10 mouse cellular contexts compared by ENCODE assay signal in the genomic region with DNA sequence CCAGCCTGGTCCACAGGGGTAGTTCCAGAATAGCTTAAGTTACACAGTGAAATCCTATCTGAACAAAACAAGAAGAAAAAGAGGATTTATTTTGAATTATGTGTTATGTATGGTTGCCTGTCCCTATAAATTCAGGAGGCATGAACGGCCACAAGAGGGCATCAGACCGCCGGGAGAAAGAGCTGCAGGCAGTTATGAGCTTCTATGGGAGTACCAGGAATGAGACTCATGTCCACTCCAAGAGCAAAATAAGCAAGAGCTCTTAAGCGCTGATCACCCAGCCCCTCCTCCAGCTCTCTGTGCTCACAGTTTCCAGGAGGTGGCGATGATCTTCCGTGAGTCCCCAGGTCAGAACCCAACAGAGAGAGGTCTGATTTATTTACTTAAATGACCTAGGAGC. TPM values are rescaled to one million over a fixed set of nuclear protein-coding genes. Genes with fewer than 3 reads are reported as not detected.
DNase-seq lines count a peak whose midpoint lies in the region; ATAC-seq and TF ChIP-seq lines count a peak whose summit lies in the region.
"Had no signal": no experiment of that assay in that cellular context is flagged by ENCODE, and none has a peak within 500 bp of the region (broad histone marks: within the 10 kb centered on the region; RNA-seq: fewer than 3 reads in every experiment).

No protein-coding gene starts in this region.

- no peaks in the 10 kb centered on the region for H3K9me3 ChIP-seq in kidney, embryonic 15.5 days (replicated peaks)
- H3K9me3 ChIP-seq: embryonic facial prominence, embryonic 13.5 days; limb, embryonic 13.5 days had no signal

- peak; percentile 56; the same call in 1 of the 2 replicates for TF ChIP-seq CTCF in olfactory bulb, adult 2 months (IDR thresholded peaks at IDR 0.05; ENCODE audit: insufficient read depth, low read depth, low read length)

- DNase-seq in kidney, adult 11 months = peak; percentile 73
- peak; percentile 77 for DNase-seq in CD4-positive helper T cell, adult 2 months (ENCODE audit: low read depth, low spot score)
- peak; percentile 59 for DNase-seq in adipocyte (ENCODE audit: low spot score)
- DNase-seq in embryo, embryonic 9.5 days (ENCODE audit: extremely low spot score) = peak; percentile 71
- peak; percentile 86 to 87 for DNase-seq in kidney, postnatal 4 days

- H3K4me1 ChIP-seq in kidney, embryonic 15.5 days = no peaks in the 10 kb centered on the region
- peaks cover 6% of the 10 kb centered on the region for H3K4me1 ChIP-seq in olfactory bulb, adult 2 months (ENCODE audit: control insufficient read depth, insufficient read depth, low read length)
- H3K4me1 ChIP-seq: embryonic facial prominence, embryonic 13.5 days had no signal

- 5% methylated on average over 6 of the region's 6 CpGs for WGBS in kidney, embryonic 15.5 days
- WGBS in olfactory bulb, adult 2 months = 3% methylated on average over 6 of the region's 6 CpGs

- H3K27me3 ChIP-seq in kidney, embryonic 15.5 days = no peaks in the 10 kb centered on the region
- H3K27me3 ChIP-seq: embryonic facial prominence, embryonic 13.5 days; limb, embryonic 13.5 days had no signal

- H3K9ac ChIP-seq in kidney, embryonic 15.5 days = no peak overlapping the region
- H3K9ac ChIP-seq: embryonic facial prominence, embryonic 13.5 days; limb, embryonic 13.5 days had no signal

- no peaks in the 10 kb centered on the region for H3K36me3 ChIP-seq in kidney, embryonic 15.5 days
- H3K36me3 ChIP-seq: embryonic facial prominence, embryonic 13.5 days; limb, embryonic 13.5 days had no signal

- no peak for ATAC-seq in kidney, embryonic 15.5 days (replicated peaks; ENCODE audit: low FRiP score)
- ATAC-seq in megakaryocyte-erythroid progenitor cell, adult 5-6 weeks (replicated peaks; ENCODE audit: low FRiP score, low TSS enrichment, poor library complexity, severe bottlenecking) = no peak

- no peak overlapping the region for H3K4me3 ChIP-seq in kidney, embryonic 15.5 days (replicated peaks)
- H3K4me3 ChIP-seq in olfactory bulb, adult 2 months (ENCODE audit: insufficient read depth, low read depth, low read length) = no peak overlapping the region
- H3K4me3 ChIP-seq: embryonic facial prominence, embryonic 13.5 days; limb, embryonic 13.5 days had no signal

- H3K27ac ChIP-seq in kidney, embryonic 15.5 days = no peak overlapping the region
- no peak overlapping the region for H3K27ac ChIP-seq in olfactory bulb, adult 2 months (ENCODE audit: insufficient read depth, low read depth, low read length)
- H3K27ac ChIP-seq: embryonic facial prominence, embryonic 13.5 days; limb, embryonic 13.5 days had no signal

- H3K4me2 ChIP-seq in kidney, embryonic 15.5 days = no peak overlapping the region
- H3K4me2 ChIP-seq: embryonic facial prominence, embryonic 13.5 days; limb, embryonic 13.5 days had no signal

- TF ChIP-seq POLR2A in olfactory bulb, adult 2 months (IDR thresholded peaks at IDR 0.05; ENCODE audit: insufficient read depth, low read depth, low read length) = no peak

RNA-seq across cellular contexts. Expression of a gene that starts 15.3 kb away (rescaled TPM):
- 4.3 and 5.1 TPM in 2 replicates for polyA plus RNA-seq in kidney, embryonic 15.5 days (2015; fragmentation: Nextera tagmentation; extraction: Ambion mirVana)
- not detected in 2 replicates for polyA plus RNA-seq in olfactory bulb, adult 2 months (2012; ENCODE audit: insufficient read depth, insufficient read length, low replicate concordance, missing spikeins)
- 2.6 and 2.9 TPM in 2 replicates for total RNA-seq in megakaryocyte-erythroid progenitor cell, adult 5-6 weeks (2014; fragmentation: Nextera tagmentation)
- total RNA-seq in megakaryocyte-erythroid progenitor cell, adult 5-6 weeks (2017) = 0.61 and 2.6 TPM in 2 replicates

RNA-seq across cellular contexts. Expression of a gene that starts 18.4 kb away (rescaled TPM):
- 2.8 and 3.9 TPM in 2 replicates for polyA plus RNA-seq in kidney, embryonic 15.5 days (2015; fragmentation: Nextera tagmentation; extraction: Ambion mirVana)
- 69.4 and 106 TPM in 2 replicates for polyA plus RNA-seq in olfactory bulb, adult 2 months (2012; ENCODE audit: insufficient read depth, insufficient read length, low replicate concordance, missing spikeins)
- total RNA-seq in megakaryocyte-erythroid progenitor cell, adult 5-6 weeks (2014; fragmentation: Nextera tagmentation) = 5.4 and 6.1 TPM in 2 replicates
- total RNA-seq in megakaryocyte-erythroid progenitor cell, adult 5-6 weeks (2017) = 4.8 and 5.4 TPM in 2 replicates

RNA-seq across cellular contexts. Expression of a gene that starts 40.8 kb away (rescaled TPM):
- polyA plus RNA-seq in kidney, embryonic 15.5 days (2015; fragmentation: Nextera tagmentation; extraction: Ambion mirVana) = 41.2 and 42.7 TPM in 2 replicates
- not detected in 2 replicates for polyA plus RNA-seq in olfactory bulb, adult 2 months (2012; ENCODE audit: insufficient read depth, insufficient read length, low replicate concordance, missing spikeins)
- 10.1 TPM in 1 of 2 replicates, not detected in the other for total RNA-seq in megakaryocyte-erythroid progenitor cell, adult 5-6 weeks (2014; fragmentation: Nextera tagmentation)
- 15.9 TPM in 1 of 2 replicates, not detected in the other for total RNA-seq in megakaryocyte-erythroid progenitor cell, adult 5-6 weeks (2017)

RNA-seq across cellular contexts. Expression of a gene that starts 55.5 kb away (rescaled TPM):
- polyA plus RNA-seq in kidney, embryonic 15.5 days (2015; fragmentation: Nextera tagmentation; extraction: Ambion mirVana) = 13.2 and 16.6 TPM in 2 replicates
- not detected in 2 replicates for polyA plus RNA-seq in olfactory bulb, adult 2 months (2012; ENCODE audit: insufficient read depth, insufficient read length, low replicate concordance, missing spikeins)
- total RNA-seq in megakaryocyte-erythroid progenitor cell, adult 5-6 weeks (2014; fragmentation: Nextera tagmentation) = 6.8 and 19.0 TPM in 2 replicates
- 0.23 and 0.28 TPM in 2 replicates for total RNA-seq in megakaryocyte-erythroid progenitor cell, adult 5-6 weeks (2017)

RNA-seq across cellular contexts. Expression of a gene that starts 58.4 kb away (rescaled TPM):
- polyA plus RNA-seq in kidney, embryonic 15.5 days (2015; fragmentation: Nextera tagmentation; extraction: Ambion mirVana) = 475 and 488 TPM in 2 replicates
- polyA plus RNA-seq in olfactory bulb, adult 2 months (2012; ENCODE audit: insufficient read depth, insufficient read length, low replicate concordance, missing spikeins) = not detected in 2 replicates
- 226 and 360 TPM in 2 replicates for total RNA-seq in megakaryocyte-erythroid progenitor cell, adult 5-6 weeks (2014; fragmentation: Nextera tagmentation)
- total RNA-seq in megakaryocyte-erythroid progenitor cell, adult 5-6 weeks (2017) = 171 and 175 TPM in 2 replicates

Comparison
In these comparisons a context has a peak if more than half of its experiments do, and no peak if none do; other contexts are left out.
1. RNA of a gene that starts 18.4 kb away (polyA plus RNA-seq): 69.4 to 106 TPM in olfactory bulb, adult 2 months; 2.8 to 3.9 TPM in kidney, embryonic 15.5 days; every median in the first group is over 10 times any median in the second.
2. Peak in every context shown above with its lines, with median percentiles within 50 percentile points of each other: DNase-seq.